Mouse (Mus musculus) heart, embryonic 13.5 days (tissue): ENCODE results near the gene Tmco3. TPM values are rescaled to one million over a fixed set of nuclear protein-coding genes. Genes with fewer than 3 reads are reported as not detected.

Source experiments
- polyA plus RNA-seq: library from polyadenylated mRNA; unstranded; fragments of >200 nt; fragmentation: Nextera tagmentation; extraction: Ambion mirVana; gene quantifications from 2 replicates; pipeline ENCODE4 v1.2.1, GENCODE M21; 2015

Gene Tmco3
- polyA plus RNA-seq, 1 experiment from 2014 or later, result 32.2 TPM

Other genes starting within 250 kb of the Tmco3 start
- 0.32 and 1.4 TPM in 2 replicates for gene Proz, start 227.3 kb upstream of the Tmco3 start, polyA plus RNA-seq
- gene Pcid2, start 182.7 kb upstream of the Tmco3 start, polyA plus RNA-seq, result 24.2 and 25.7 TPM in 2 replicates
- 99.5 and 102 TPM in 2 replicates for gene Cul4a, start 182.6 kb upstream of the Tmco3 start, polyA plus RNA-seq
- gene Lamp1, start 129.0 kb upstream of the Tmco3 start, polyA plus RNA-seq, result 305 and 332 TPM in 2 replicates
- gene Grtp1, start 87.6 kb upstream of the Tmco3 start, polyA plus RNA-seq, result 17.1 and 19.9 TPM in 2 replicates
- gene Adprhl1, start 34.0 kb upstream of the Tmco3 start, polyA plus RNA-seq, result 170 and 207 TPM in 2 replicates
- gene Dcun1d2, start 59 bp upstream of the Tmco3 start, polyA plus RNA-seq, result 24.6 and 26.7 TPM in 2 replicates
- gene Tfdp1, start 50.6 kb downstream of the Tmco3 start, polyA plus RNA-seq, result 81.5 and 87.5 TPM in 2 replicates
- 0.13 TPM in 1 of 2 replicates, not detected in the other for gene Atp4b, start 108.6 kb downstream of the Tmco3 start, polyA plus RNA-seq
- not detected in 2 replicates for gene Grk1, start 116.9 kb downstream of the Tmco3 start, polyA plus RNA-seq
- 0.62 and 0.71 TPM in 2 replicates for gene Tmem255b, start 147.0 kb downstream of the Tmco3 start, polyA plus RNA-seq
- 101 and 110 TPM in 2 replicates for gene Gas6, start 206.3 kb downstream of the Tmco3 start, polyA plus RNA-seq